Mouse (Mus musculus) brain, embryonic 14.5 days (tissue): ENCODE measurements around the gene Rab5c.

ENCODE experiments used
- CTCF ChIP-seq: fragments of 200-500 bp; IDR thresholded peaks from 2 replicates; pipeline ENCODE4 v1.5.1; 2012; ENCODE audit warnings: inconsistent platforms, mild to moderate bottlenecking, moderate library complexity, borderline replicate concordance; ENCODE audit not compliant: insufficient read depth, insufficient read length; ENCODE audit errors: extremely low read depth
- POLR2A ChIP-seq: fragments of 200-500 bp; IDR thresholded peaks from 2 replicates; pipeline ENCODE4 v1.6.1; 2012; ENCODE audit warnings: mild to moderate bottlenecking, inconsistent platforms, borderline replicate concordance; ENCODE audit not compliant: poor library complexity, insufficient read depth, insufficient read length, severe bottlenecking; ENCODE audit errors: extremely low read depth

- TF ChIP-seq POLR2A (no peak), CTCF (no peak)
Observed at GRCm38 (mm10) chr11:100754693-100755057, 16.7 kb upstream of the Rab5c start.
